Mouse (Mus musculus): ENCODE results near the gene Olfr1101. TPM values are rescaled to one million over a fixed set of nuclear protein-coding genes. Genes with fewer than 3 reads are reported as not detected.

The Olfr1101 gene
- not detected for total RNA-seq (2021)
- long read RNA-seq, experiment 1, result 0 reads
- long read RNA-seq, experiment 2, result 0 reads

- no peak for DNase-seq
Observed at GRCm38 (mm10) chr2:86991121-86991520, at the start of gene Olfr1101. Gene Olfr1101, minus strand, starts transcription at chr2:86991221.

DNA sequence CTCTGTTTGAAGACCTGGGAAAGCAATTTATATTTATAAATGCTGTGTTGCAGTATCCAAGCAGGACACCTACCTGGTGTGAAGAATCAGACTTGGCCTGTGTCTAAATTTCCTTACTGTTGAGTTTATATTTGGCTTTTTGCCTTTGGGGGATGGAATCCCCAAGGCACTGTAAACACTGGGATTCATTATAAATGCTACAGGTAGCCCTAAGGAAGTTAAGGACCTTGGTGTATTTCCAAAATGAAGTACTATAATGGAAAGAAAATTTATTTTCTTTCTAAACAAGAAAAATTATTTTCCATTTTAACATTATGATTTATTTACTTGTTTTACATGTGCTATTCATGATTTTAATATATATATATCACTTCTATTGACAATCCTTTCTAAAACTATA lies 45.4 kb upstream of the Olfr1101 start, which contains the start of gene Olfr1105:
TSS of gene Olfr1105 (minus strand) at position 101 of the 400 bp plus-strand sequence.
- no peak for DNase-seq

DNA sequence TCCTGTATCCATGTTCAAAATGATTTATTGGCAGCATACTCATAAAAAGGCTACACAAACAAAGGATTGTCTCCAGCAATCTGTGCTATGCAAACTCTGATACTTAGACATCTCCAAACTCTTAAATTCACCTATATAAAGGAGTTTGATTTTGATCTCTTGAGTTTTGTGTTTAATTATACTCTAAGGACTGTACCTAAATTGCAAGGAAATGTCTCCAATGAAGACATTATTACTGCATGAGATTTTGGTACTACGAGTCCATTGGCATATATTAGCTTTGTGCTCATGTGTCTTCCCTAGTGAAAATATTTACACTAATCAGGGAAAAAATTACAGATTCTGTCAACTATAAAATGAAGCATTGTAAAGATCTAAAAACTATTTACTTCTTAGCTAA lies 36.0 kb upstream of the Olfr1101 start, which contains the start of gene Olfr1104:
TSS of gene Olfr1104 (minus strand) at position 101 of the 400 bp plus-strand sequence.
- no peak for DNase-seq

GRCm38 (mm10) chr2:86998098-86998497 lies 7.1 kb upstream of the Olfr1101 start, which contains the start of gene Olfr1102:
Gene Olfr1102, plus strand, starts transcription at chr2:86998398.
- no peak for DNase-seq

DNA sequence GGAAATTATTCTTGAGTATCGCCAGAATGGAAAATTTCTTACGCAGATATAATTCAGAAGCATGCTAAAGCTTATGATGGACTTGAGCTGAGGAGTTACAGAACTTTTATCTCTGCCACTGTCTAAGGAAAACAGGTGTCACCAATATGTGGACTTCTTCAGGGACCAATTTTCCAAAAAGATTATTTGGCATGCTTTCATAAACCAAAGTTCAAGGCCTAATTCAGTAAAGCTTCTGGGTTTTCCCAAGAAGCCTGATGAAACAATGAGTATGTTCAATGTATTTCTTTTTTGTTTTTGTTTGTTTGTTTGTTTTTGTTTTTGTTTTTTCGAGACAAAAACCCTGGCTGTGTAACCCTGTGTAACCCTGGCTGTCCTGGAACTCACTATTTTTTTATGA lies 11.2 kb downstream of the Olfr1101 start, which contains the start of gene Olfr1100:
TSS of gene Olfr1100 (minus strand) at position 101 of the 400 bp plus-strand sequence.
- DNase-seq, result no peak

DNA sequence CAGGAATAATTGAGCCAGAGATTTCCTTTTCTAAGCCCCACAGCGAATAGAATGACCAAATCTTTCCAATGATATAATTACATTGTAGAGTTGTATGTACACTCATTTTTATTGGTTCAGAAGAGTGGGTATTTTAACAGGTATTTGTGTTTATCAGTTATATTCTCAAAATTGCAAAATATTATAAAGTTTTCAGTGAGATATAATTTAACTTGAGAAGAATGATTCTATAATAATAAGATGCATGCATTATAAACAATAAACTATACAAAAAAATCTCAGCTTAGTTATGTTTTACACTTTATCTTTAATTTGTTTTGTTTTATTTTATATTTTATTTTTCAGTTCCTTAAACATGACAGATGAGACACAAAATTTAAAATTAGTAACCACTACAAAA lies 30.4 kb downstream of the Olfr1101 start, which contains the start of gene Olfr1099:
TSS of gene Olfr1099 (minus strand) at position 101 of the 400 bp plus-strand sequence.
- no peak for DNase-seq

Other genes starting within 250 kb of the Olfr1101 start
- not detected for gene Olfr1090, start 232.2 kb downstream of the Olfr1101 start, total RNA-seq (2021)
- not detected for gene Olfr1093, start 208.7 kb downstream of the Olfr1101 start, total RNA-seq (2021)
- not detected for gene Olfr141, start 181.2 kb downstream of the Olfr1101 start, total RNA-seq (2021)
- not detected for gene Olfr1094, start 166.6 kb downstream of the Olfr1101 start, total RNA-seq (2021)
- gene Olfr1095, start 139.5 kb downstream of the Olfr1101 start, total RNA-seq (2021), result not detected
- gene Gm13723, start 116.4 kb downstream of the Olfr1101 start, total RNA-seq (2021), result not detected
- not detected for gene Olfr1097, start 99.0 kb downstream of the Olfr1101 start, total RNA-seq (2021)
- gene Olfr1098, start 66.7 kb downstream of the Olfr1101 start, total RNA-seq (2021), result not detected
- gene Olfr1099, start 30.5 kb downstream of the Olfr1101 start, total RNA-seq (2021), result not detected
- gene Olfr1100, start 11.3 kb downstream of the Olfr1101 start, total RNA-seq (2021), result not detected
- not detected for gene Olfr1102, start 7.2 kb upstream of the Olfr1101 start, total RNA-seq (2021)
- gene Olfr1104, start 35.9 kb upstream of the Olfr1101 start, total RNA-seq (2021), result not detected
- gene Olfr1105, start 45.3 kb upstream of the Olfr1101 start, total RNA-seq (2021), result not detected
- not detected for gene Olfr1106, start 61.1 kb upstream of the Olfr1101 start, total RNA-seq (2021)
- gene Olfr1107, start 84.6 kb upstream of the Olfr1101 start, total RNA-seq (2021), result not detected
- not detected for gene Olfr1109, start 104.8 kb upstream of the Olfr1101 start, total RNA-seq (2021)
- not detected for gene Olfr259, start 123.3 kb upstream of the Olfr1101 start, total RNA-seq (2021)
- not detected for gene Olfr1110, start 149.1 kb upstream of the Olfr1101 start, total RNA-seq (2021)
- not detected for gene Olfr1111, start 161.4 kb upstream of the Olfr1101 start, total RNA-seq (2021)
- gene Olfr1112, start 196.6 kb upstream of the Olfr1101 start, total RNA-seq (2021), result not detected
- not detected for gene Olfr1113, start 217.7 kb upstream of the Olfr1101 start, total RNA-seq (2021)

All from adrenal gland, postnatal 36 days (tissue).